Mouse (Mus musculus) heart, postnatal 25 days (tissue): ENCODE results near the gene Fam49a. TPM values are rescaled to one million over a fixed set of nuclear protein-coding genes. Genes with fewer than 3 reads are reported as not detected.

Experiments
- DNase-seq: peaks from one replicate; pipeline ENCODE4 v3.0.0; 2022; ENCODE audit warnings: low spot score
- intact Hi-C: fragments of 180-260 bp; cut with DNase I; formaldehyde crosslinking; loops from one replicate; pipeline ENCODE4 v1.15.1; 2025
- total RNA-seq, 2 experiments: library from RNA; stranded (reverse); gene quantifications; 2 replicates each; pipeline ENCODE4 v1.2.3; 2021

Gene Fam49a
- total RNA-seq, 2 experiments from 2014 or later = 9.5 to 10.0 TPM

DNA sequence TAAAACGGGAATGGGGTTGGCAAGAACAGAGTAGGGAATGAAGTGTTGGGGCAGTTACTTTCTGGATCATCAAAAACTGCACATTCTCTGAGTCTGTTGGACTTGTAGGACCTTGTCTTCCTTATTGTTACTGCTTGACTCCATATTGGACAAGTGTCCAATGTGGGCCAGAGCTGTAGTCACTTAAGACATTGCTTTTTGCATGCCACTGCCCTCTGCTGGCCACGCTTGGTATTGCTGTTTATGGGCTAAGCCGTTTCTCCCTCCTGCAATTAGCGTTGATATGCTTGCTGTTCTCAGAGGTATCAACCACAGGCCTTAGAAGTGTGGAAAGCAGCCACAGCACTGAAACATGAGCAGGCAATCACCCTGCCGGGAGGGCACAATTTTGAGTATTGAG, 150.7 kb downstream of the Fam49a start:
- DNase-seq = peak; percentile 46
- intact Hi-C loops = loop anchor here (5.0 kb wide), 1 partner anchor 90 kb away; no protein-coding TSS in a partner anchor

DNA sequence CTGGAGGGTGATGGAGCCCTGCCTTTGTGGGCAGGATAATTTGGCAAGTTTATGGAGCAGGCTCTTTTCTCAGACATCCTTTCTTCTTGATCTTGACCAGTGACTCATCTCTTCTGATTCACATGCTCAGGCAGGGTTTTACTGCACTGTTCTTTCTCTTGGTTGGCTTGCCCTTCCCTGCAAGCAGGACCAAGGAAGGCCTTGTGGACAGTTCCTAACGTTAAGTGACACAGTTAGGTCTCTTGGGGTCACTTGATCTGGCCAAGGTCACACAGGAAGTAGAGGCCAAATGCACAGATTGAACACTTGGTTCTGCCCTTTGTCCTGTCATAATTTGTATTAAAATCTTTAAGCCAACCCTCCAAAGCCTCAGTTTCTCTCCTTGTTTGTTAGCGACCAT, 158.5 kb downstream of the Fam49a start:
- no peak for DNase-seq
- intact Hi-C loops = loop anchor here (1.0 to 5.0 kb wide), 2 partner anchors 202 to 795 kb away; no protein-coding TSS in a partner anchor

DNA sequence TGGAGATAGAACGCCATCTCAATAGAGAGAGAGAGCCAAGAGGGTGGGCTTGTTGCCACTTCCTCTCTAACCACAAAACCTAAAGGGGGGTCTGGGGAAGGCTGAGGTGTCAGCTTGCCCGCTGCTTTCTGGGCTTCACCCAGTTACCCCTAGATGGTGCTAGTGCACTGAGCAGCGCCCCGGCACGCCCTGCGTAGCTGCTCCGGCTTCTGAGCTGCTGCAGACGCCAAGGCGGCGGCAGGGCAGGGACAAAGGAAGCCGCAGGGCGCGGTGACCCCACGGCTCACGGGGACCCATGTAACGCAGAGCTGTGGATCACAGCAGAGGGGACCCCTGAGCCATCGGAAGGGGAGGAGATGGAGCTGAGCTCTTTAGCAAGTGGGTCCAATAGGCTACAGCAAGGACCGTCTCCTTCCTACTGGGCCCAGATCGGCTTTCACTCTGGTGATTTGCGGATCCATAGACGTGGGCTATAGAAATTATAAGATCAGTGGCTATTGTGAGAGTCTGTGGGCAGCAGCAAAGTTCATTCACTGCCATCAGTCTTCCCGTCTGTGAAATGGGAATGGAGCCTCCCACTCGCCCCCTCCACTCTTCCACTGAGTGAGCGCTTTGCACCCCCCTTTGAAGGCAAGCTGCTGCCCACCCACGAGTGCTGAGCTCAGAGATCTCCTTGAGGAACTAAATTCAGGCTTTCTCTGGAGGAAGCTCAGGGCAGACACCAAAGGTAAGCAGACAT, 159.1 kb downstream of the Fam49a start:
- DNase-seq = peak; percentile 63

GRCm38 (mm10) chr12:12421580-12421878, 159.6 kb downstream of the Fam49a start:
- intact Hi-C loops = loop anchor here (1.0 to 5.0 kb wide), 2 partner anchors 201 to 521 kb away; no protein-coding TSS in a partner anchor
- DNase-seq = no peak

More for the DNA sequence above, 159.1 kb downstream of the Fam49a start:
- intact Hi-C loops = loop anchor here (1.0 to 5.0 kb wide), 3 partner anchors 201 to 794 kb away; no protein-coding TSS in a partner anchor

GRCm38 (mm10) chr12:12425188-12425587, 163.2 kb downstream of the Fam49a start:
- intact Hi-C loops = no loop called here
- DNase-seq = no peak

- intact Hi-C loops = no loop called here
- DNase-seq = no peak
These were observed 165.3 kb downstream of the Fam49a start for GRCm38 (mm10) chr12:12427285-12427684.

DNA sequence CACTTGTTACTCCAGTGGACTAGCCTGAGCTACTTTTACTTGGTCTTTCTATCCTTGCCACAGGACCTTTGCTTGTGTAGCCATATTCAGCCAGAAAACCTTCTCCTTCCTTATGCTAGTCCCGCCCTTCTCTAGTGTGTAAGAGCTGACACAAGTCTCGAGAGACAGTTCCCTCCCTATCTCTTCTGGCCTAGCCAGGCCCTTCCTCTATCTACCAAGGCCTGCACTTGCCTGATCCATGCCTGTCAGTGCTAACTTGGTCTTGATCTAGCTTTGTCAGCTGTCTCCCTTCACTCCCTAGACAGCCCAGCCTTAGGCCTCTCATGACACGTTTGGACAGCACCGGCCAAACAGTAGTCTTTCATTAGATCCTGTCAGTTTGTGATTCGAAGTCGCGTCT, 166.9 kb downstream of the Fam49a start:
- intact Hi-C loops = no loop called here
- no peak for DNase-seq
